Mouse (Mus musculus): ENCODE measurements around the gene Nat10. TPM values are rescaled to one million over a fixed set of nuclear protein-coding genes. Genes with fewer than 3 reads are reported as not detected.

Gene Nat10
- total and polyA plus RNA-seq, 2 experiments = 8.8 to 28.7 TPM

- TF ChIP-seq CTCF (IDR thresholded peaks at IDR 0.05; ENCODE audit: low read depth, low read length) (no peak), POLR2A (IDR thresholded peaks at IDR 0.05; ENCODE audit: extremely low read depth, insufficient read depth, low read length) (no peak)
- Histone ChIP-seq H3K79me2 (ENCODE audit: control insufficient read depth, insufficient read depth, low read length) (no peaks in the 10 kb centered on the region), H3K9ac (ENCODE audit: low read depth, low read length) (no peak overlapping the region), H3K36me3 (ENCODE audit: control insufficient read depth, insufficient read depth, low read length) (peaks cover 3% of the 10 kb centered on the region; the same call in 1 of the 2 replicates), H3K4me3 (ENCODE audit: insufficient read depth, low read depth, low read length) (no peak overlapping the region), H3K27ac (replicated peaks; ENCODE audit: insufficient read depth, low read depth, low read length) (no peak overlapping the region), H3K4me1 (ENCODE audit: control insufficient read depth, insufficient read depth, low read length) (peaks cover 10% of the 10 kb centered on the region), H3K27me3 (ENCODE audit: control insufficient read depth, insufficient read depth, low read length) (no peaks in the 10 kb centered on the region)
- 72% methylated on average over 10 of the region's 10 CpGs for WGBS
- DNase-seq (ENCODE audit: extremely low read depth, low read depth, low spot score) = no peak
Measured at GRCm38 (mm10) chr2:103703336-103703735, 57.7 kb downstream of the Nat10 start.

GRCm38 (mm10) chr2:103700514-103700913, 60.6 kb downstream of the Nat10 start:
- Histone ChIP-seq H3K4me1 (ENCODE audit: control insufficient read depth, insufficient read depth, low read length) (peaks cover 2% of the 10 kb centered on the region; the same call in 1 of the 2 replicates), H3K79me2 (ENCODE audit: control insufficient read depth, insufficient read depth, low read length) (no peaks in the 10 kb centered on the region), H3K27ac (replicated peaks; ENCODE audit: insufficient read depth, low read depth, low read length) (no peak overlapping the region), H3K27me3 (ENCODE audit: control insufficient read depth, insufficient read depth, low read length) (no peaks in the 10 kb centered on the region), H3K9ac (ENCODE audit: low read depth, low read length) (no peak overlapping the region), H3K4me3 (ENCODE audit: insufficient read depth, low read depth, low read length) (no peak overlapping the region), H3K36me3 (ENCODE audit: control insufficient read depth, insufficient read depth, low read length) (peaks cover 3% of the 10 kb centered on the region; the same call in 1 of the 2 replicates)
- 94% methylated on average over 12 of the region's 12 CpGs for WGBS
- TF ChIP-seq POLR2A (IDR thresholded peaks at IDR 0.05; ENCODE audit: extremely low read depth, insufficient read depth, low read length) (no peak), CTCF (IDR thresholded peaks at IDR 0.05; ENCODE audit: low read depth, low read length) (0 out of 2 replicates have a peak, but pooled peaks have one; percentile 12)
- no peak for DNase-seq (ENCODE audit: extremely low read depth, low read depth, low spot score)

- Histone ChIP-seq H3K36me3 (ENCODE audit: control insufficient read depth, insufficient read depth, low read length) (0 out of 2 replicates have a peak, but pooled peaks cover 2% of the 10 kb centered on the region), H3K79me2 (ENCODE audit: control insufficient read depth, insufficient read depth, low read length) (no peaks in the 10 kb centered on the region), H3K4me1 (ENCODE audit: control insufficient read depth, insufficient read depth, low read length) (no peaks in the 10 kb centered on the region), H3K27ac (replicated peaks; ENCODE audit: insufficient read depth, low read depth, low read length) (no peak overlapping the region), H3K9ac (ENCODE audit: low read depth, low read length) (no peak overlapping the region), H3K4me3 (ENCODE audit: insufficient read depth, low read depth, low read length) (no peak overlapping the region), H3K27me3 (ENCODE audit: control insufficient read depth, insufficient read depth, low read length) (no peaks in the 10 kb centered on the region)
- TF ChIP-seq CTCF (IDR thresholded peaks at IDR 0.05; ENCODE audit: low read depth, low read length) (no peak), POLR2A (IDR thresholded peaks at IDR 0.05; ENCODE audit: extremely low read depth, insufficient read depth, low read length) (no peak)
- WGBS = 57% methylated on average over 3 of the region's 3 CpGs
- peak; percentile 61 for DNase-seq (ENCODE audit: extremely low read depth, low read depth, low spot score)
Measured at GRCm38 (mm10) chr2:103696177-103696576, 64.9 kb downstream of the Nat10 start.

DNA sequence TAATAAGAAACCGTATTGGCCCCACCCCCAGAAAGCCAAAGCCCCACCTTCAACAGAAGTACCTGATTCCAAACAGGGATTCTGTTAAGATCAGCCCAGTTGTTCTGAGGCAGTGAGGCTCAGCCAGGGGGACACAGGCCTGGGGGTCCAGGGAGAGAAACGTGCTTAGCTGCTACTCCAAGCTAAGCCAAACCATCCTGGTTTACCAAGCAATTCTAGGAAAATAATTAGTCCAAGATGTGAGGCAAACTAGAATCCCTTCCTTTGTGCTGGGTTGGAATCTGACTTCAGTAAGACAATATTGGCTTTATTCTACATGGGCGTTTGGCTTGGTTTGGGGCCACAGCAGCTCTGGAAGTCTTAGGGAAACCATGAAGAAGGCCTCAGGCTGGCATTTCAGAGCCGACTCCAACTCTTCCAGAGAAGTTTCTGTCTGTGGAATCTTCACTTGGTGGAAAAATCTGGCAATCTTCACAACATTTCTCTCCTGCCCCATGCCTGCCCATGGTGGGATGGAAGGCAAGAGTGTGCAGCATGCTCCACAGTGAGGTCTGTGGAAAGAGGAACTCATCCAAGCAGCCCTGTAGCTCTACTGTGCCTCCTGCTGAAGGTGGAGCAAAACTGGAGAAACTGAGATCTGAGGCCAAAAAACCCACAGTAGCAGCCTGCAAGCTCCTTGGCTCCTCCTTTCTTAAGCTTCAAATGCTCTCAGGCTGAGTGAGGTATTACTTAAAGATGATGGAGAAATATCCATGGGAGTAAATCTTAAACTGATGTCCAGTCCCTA, 66.1 kb downstream of the Nat10 start:
- Histone ChIP-seq H3K9ac (ENCODE audit: low read depth, low read length) (no peak overlapping the region), H3K27ac (replicated peaks; ENCODE audit: insufficient read depth, low read depth, low read length) (no peak overlapping the region), H3K4me3 (ENCODE audit: insufficient read depth, low read depth, low read length) (no peak overlapping the region), H3K4me1 (ENCODE audit: control insufficient read depth, insufficient read depth, low read length) (peaks cover 3% of the 10 kb centered on the region; the same call in 1 of the 2 replicates), H3K79me2 (ENCODE audit: control insufficient read depth, insufficient read depth, low read length) (no peaks in the 10 kb centered on the region), H3K36me3 (ENCODE audit: control insufficient read depth, insufficient read depth, low read length) (no peaks in the 10 kb centered on the region), H3K27me3 (ENCODE audit: control insufficient read depth, insufficient read depth, low read length) (no peaks in the 10 kb centered on the region)
- DNase-seq (ENCODE audit: extremely low read depth, low read depth, low spot score) = no peak
- 88% methylated on average over 4 of the region's 4 CpGs for WGBS
- no peak for TF ChIP-seq POLR2A (IDR thresholded peaks at IDR 0.05; ENCODE audit: extremely low read depth, insufficient read depth, low read length)
- no peak for TF ChIP-seq CTCF (IDR thresholded peaks at IDR 0.05; ENCODE audit: low read depth, low read length)

DNA sequence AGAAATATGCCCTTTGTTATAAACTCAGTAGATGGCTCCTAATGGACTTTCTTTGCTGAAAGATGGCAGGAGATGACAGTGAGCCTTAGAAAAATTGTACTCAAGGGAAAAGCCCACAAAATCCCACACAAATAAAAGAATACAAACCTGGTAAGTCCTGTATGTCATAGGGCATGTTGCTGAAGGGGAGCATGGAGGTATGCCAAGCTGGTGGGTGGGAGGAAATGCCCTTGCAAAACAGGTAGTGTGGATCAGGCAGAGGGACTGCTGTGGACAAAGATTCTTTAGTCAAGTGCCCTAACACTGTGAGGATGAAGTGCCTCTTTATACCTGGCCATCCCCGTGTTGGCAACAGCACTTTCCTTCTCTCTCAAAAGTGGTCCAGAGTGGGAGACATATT, 68.3 kb downstream of the Nat10 start:
- Histone ChIP-seq H3K27ac (replicated peaks; ENCODE audit: insufficient read depth, low read depth, low read length) (no peak overlapping the region), H3K36me3 (ENCODE audit: control insufficient read depth, insufficient read depth, low read length) (no peaks in the 10 kb centered on the region; the same call in 1 of the 2 replicates), H3K9ac (ENCODE audit: low read depth, low read length) (no peak overlapping the region), H3K27me3 (ENCODE audit: control insufficient read depth, insufficient read depth, low read length) (no peaks in the 10 kb centered on the region), H3K4me3 (ENCODE audit: insufficient read depth, low read depth, low read length) (no peak overlapping the region), H3K4me1 (ENCODE audit: control insufficient read depth, insufficient read depth, low read length) (peaks cover 3% of the 10 kb centered on the region; the same call in 1 of the 2 replicates), H3K79me2 (ENCODE audit: control insufficient read depth, insufficient read depth, low read length) (no peaks in the 10 kb centered on the region)
- TF ChIP-seq CTCF (IDR thresholded peaks at IDR 0.05; ENCODE audit: low read depth, low read length) (no peak), POLR2A (IDR thresholded peaks at IDR 0.05; ENCODE audit: extremely low read depth, insufficient read depth, low read length) (no peak)
- DNase-seq (ENCODE audit: extremely low read depth, low read depth, low spot score) = no peak
- 94% methylated on average over 1 of the region's 1 CpGs for WGBS

DNA sequence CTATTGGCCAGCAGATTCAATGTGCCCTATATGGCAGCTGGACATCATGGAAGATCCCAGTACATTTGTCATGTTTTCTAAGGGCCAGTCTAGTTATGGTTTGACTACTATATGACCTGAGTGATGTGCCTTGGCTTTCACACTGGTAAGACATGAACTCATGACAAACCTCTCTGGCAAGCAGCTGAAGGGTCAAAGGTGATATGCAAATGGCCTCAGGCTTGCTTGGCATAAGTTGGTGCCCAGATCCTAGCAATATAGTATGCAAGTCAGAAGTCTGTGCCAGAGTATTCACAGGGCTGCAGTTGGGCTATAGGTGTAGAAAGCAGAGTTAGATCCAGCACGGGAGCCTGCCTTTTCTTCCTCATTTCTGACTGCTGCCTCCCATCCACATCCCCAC, 69.8 kb downstream of the Nat10 start:
- peaks cover 4% of the 10 kb centered on the region; the same call in 1 of the 2 replicates for H3K79me2 ChIP-seq (ENCODE audit: control insufficient read depth, insufficient read depth, low read length)
- peaks cover 3% of the 10 kb centered on the region; the same call in 1 of the 2 replicates for H3K4me1 ChIP-seq (ENCODE audit: control insufficient read depth, insufficient read depth, low read length)
- no peaks in the 10 kb centered on the region; the same call in 1 of the 2 replicates for H3K36me3 ChIP-seq (ENCODE audit: control insufficient read depth, insufficient read depth, low read length)
- no peaks in the 10 kb centered on the region for H3K27me3 ChIP-seq (ENCODE audit: control insufficient read depth, insufficient read depth, low read length)
- 67% methylated on average over 1 of the region's 1 CpGs for WGBS
- DNase-seq (ENCODE audit: extremely low read depth, low read depth, low spot score) = peak; percentile 69
- H3K27ac ChIP-seq (replicated peaks; ENCODE audit: insufficient read depth, low read depth, low read length) = no peak overlapping the region
- H3K4me3 ChIP-seq (ENCODE audit: insufficient read depth, low read depth, low read length) = no peak overlapping the region
- no peak overlapping the region for H3K9ac ChIP-seq (ENCODE audit: low read depth, low read length)
- TF ChIP-seq POLR2A (IDR thresholded peaks at IDR 0.05; ENCODE audit: extremely low read depth, insufficient read depth, low read length) (no peak), CTCF (IDR thresholded peaks at IDR 0.05; ENCODE audit: low read depth, low read length) (no peak)
